Mouse (Mus musculus) erythroblast, embryonic 14.5 days (primary cell): ENCODE data around the gene Ggta1.

Experiments used
- GATA1 ChIP-seq: IDR thresholded peaks from 2 replicates; pipeline ENCODE4 v1.6.1; 2012; ENCODE audit warnings: low read length, inconsistent platforms, mixed read lengths
- TAL1 ChIP-seq: IDR thresholded peaks from 3 replicates; pipeline ENCODE4 v1.6.1; 2012; ENCODE audit warnings: low read length, inconsistent platforms, mixed read lengths

DNA sequence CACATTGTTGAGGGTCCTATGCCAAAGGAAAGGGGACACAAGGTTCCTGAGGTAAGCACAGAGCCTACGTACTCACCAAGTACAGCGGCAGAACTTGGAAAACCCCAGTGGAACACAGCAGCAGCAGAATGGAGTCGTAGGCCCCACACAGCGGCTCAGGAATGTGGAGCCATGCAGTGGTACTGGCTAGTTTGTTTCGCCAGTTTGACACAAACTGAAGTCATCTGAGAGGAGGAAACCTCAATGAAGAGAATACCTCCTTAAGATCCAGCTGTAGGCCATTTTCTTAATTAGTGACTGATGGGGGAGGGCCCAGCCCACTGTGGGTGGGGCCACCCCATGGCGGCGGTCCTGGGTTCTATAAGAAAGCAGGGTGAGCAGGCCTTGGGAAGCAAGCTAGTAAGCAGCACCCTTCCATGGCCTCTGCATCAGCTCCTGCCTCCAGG lies 1.1 kb upstream of the Ggta1 start:
- TF ChIP-seq GATA1: no peak
- TF ChIP-seq TAL1: no peak
